Comparison of ENCODE assay signal across 19 mouse cellular contexts in the genomic region with DNA sequence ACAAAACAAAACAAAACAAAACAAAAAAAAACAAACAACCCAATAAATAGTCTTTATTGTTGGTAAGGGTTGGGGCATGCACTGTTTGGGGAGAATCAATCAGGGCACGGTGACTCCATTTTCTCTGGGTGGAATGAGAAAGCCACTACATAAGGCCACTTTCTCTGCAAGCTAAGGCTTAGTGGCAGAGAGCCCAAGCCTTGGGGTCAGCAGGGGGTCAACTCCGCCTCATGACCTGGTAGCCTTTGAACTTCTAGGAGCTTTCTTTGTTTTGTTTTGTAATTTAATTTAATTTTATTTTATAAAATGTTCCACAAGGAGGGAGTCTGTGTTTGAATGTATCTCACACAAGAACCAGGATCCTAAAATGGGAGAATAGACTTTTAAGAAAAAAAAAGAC.
DNase-seq lines count a peak whose midpoint lies in the region; ATAC-seq and TF ChIP-seq lines count a peak whose summit lies in the region.
"Had no signal": no experiment of that assay in that cellular context is flagged by ENCODE, and none has a peak within 500 bp of the region (broad histone marks: within the 10 kb centered on the region; RNA-seq: fewer than 3 reads in every experiment).

No protein-coding gene starts in this region.

- TF ChIP-seq CTCF in gastrocnemius, adult 2 months (IDR thresholded peaks at IDR 0.05) = no peak

- intact Hi-C loops in gastrocnemius, adult 2 months (cut with DNase I) = loop anchor here (5.0 kb wide), 1 partner anchor 694 kb away; the partner anchor contains the start of gene Pum3
- intact Hi-C loops in gastrocnemius, postnatal 36 days (cut with DNase I) = loop anchor here (5.0 kb wide), 1 partner anchor 684 kb away; no protein-coding TSS in a partner anchor

- H3K27ac ChIP-seq in gastrocnemius, adult 2 months = peak overlapping the region; percentile 72
- no peak overlapping the region for H3K27ac ChIP-seq in kidney, embryonic 14.5 days (ENCODE audit: low read depth, low read length)
- H3K27ac ChIP-seq: heart, embryonic 13.5 days; stomach, embryonic 15.5 days had no signal

- no peaks in the 10 kb centered on the region for H3K36me3 ChIP-seq in kidney, embryonic 14.5 days (ENCODE audit: control insufficient read depth, insufficient read depth, low read length)
- H3K36me3 ChIP-seq: heart, embryonic 13.5 days; limb, embryonic 15.5 days; stomach, embryonic 15.5 days had no signal

- no peak overlapping the region for H3K4me3 ChIP-seq in gastrocnemius, adult 2 months
- H3K4me3 ChIP-seq in kidney, embryonic 14.5 days (ENCODE audit: low read length) = no peak overlapping the region
- H3K4me3 ChIP-seq: heart, embryonic 13.5 days; limb, embryonic 15.5 days; stomach, embryonic 15.5 days had no signal

- H3K9ac ChIP-seq in kidney, embryonic 14.5 days (ENCODE audit: low read depth, low read length) = no peak overlapping the region
- H3K9ac ChIP-seq: limb, embryonic 15.5 days; stomach, embryonic 15.5 days had no signal

- DNase-seq in cerebellum, adult 11-12 months = peak; percentile 31
- no peak for DNase-seq in cerebellum, postnatal 4 days (ENCODE audit: low spot score in 2 of 2)
- DNase-seq in gastrocnemius, adult 2 months = no peak
- no peak for DNase-seq in gastrocnemius, postnatal 36 days
- peak; percentile 45 for DNase-seq in kidney, adult 9 months
- peak; percentile 37 for DNase-seq in embryo, embryonic 9.5 days (ENCODE audit: extremely low spot score)
- DNase-seq in yolk sac, embryonic 10.5 days (ENCODE audit: low spot score) = no peak
- DNase-seq: adrenal gland, postnatal 14 days; cerebellum, adult 11 months; heart, postnatal 36 days; lung, postnatal 36 days; retina, postnatal 1 day; thymus, adult 18-20 months; thymus, postnatal 4 days had no signal

- no peak for ATAC-seq in kidney, embryonic 14.5 days (ENCODE audit: low FRiP score, low TSS enrichment)
- ATAC-seq: forebrain, embryonic 16.5 days had no signal

- WGBS in kidney, embryonic 14.5 days = 56% methylated on average over 2 of the region's 2 CpGs

- H3K9me3 ChIP-seq in kidney, embryonic 14.5 days (ENCODE audit: control insufficient read depth, low read length) = no peaks in the 10 kb centered on the region
- H3K9me3 ChIP-seq: heart, embryonic 13.5 days; limb, embryonic 15.5 days; stomach, embryonic 15.5 days had no signal

- no peak overlapping the region for H3K4me2 ChIP-seq in kidney, embryonic 14.5 days (replicated peaks; ENCODE audit: low read depth, low read length)
- H3K4me2 ChIP-seq: heart, embryonic 13.5 days; limb, embryonic 15.5 days; stomach, embryonic 15.5 days had no signal

- H3K4me1 ChIP-seq in kidney, embryonic 14.5 days (ENCODE audit: control insufficient read depth, insufficient read depth, low read length) = 0 out of 2 replicates have a peak, but pooled peaks cover 7% of the 10 kb centered on the region
- H3K4me1 ChIP-seq: stomach, embryonic 15.5 days had no signal

- H3K27me3 ChIP-seq in kidney, embryonic 14.5 days (ENCODE audit: control insufficient read depth, insufficient read depth, low read length) = no peaks in the 10 kb centered on the region
- H3K27me3 ChIP-seq: heart, embryonic 13.5 days; limb, embryonic 15.5 days; stomach, embryonic 15.5 days had no signal

Comparison
In these comparisons a context has a peak if more than half of its experiments do, and no peak if none do; other contexts are left out.
1. DNase-seq: peak in cerebellum, adult 11-12 months (single experiment), kidney, adult 9 months (single experiment) and embryo, embryonic 9.5 days (single experiment); none in cerebellum, postnatal 4 days (0 of 2), gastrocnemius, adult 2 months (single experiment), gastrocnemius, postnatal 36 days (0 of 2) and yolk sac, embryonic 10.5 days (single experiment).